Mouse (Mus musculus): ENCODE measurements around the gene Vps52.

Gene Vps52

GRCm38 (mm10) chr17:33920282-33921097 is 35.1 kb upstream of the Vps52 start:
- DNase-seq, result peak; percentile 91

- DNase-seq, result no peak
Observed at GRCm38 (mm10) chr17:33921361-33921760, 34.3 kb upstream of the Vps52 start.

GRCm38 (mm10) chr17:33924577-33925283 is 30.9 kb upstream of the Vps52 start:
- peak; percentile 61 for DNase-seq

- no peak for DNase-seq
Observed at GRCm38 (mm10) chr17:33925406-33926116, 30.1 kb upstream of the Vps52 start.

GRCm38 (mm10) chr17:33926207-33926932 is 29.2 kb upstream of the Vps52 start:
- DNase-seq, result no peak

- DNase-seq, result no peak
Observed at GRCm38 (mm10) chr17:33928251-33928947, 27.2 kb upstream of the Vps52 start.

GRCm38 (mm10) chr17:33929371-33930279 is 26.0 kb upstream of the Vps52 start, which contains the start of gene Rgl2:
TSS of gene Rgl2 (plus strand) at chr17:33929543.
- peak; percentile 97 for DNase-seq

- peak; percentile 72 for DNase-seq
Observed at GRCm38 (mm10) chr17:33930280-33931158, 25.1 kb upstream of the Vps52 start.

- no peak for DNase-seq
Observed at GRCm38 (mm10) chr17:33931159-33931866, 24.3 kb upstream of the Vps52 start.

GRCm38 (mm10) chr17:33931947-33932346 is 23.7 kb upstream of the Vps52 start:
- DNase-seq, result no peak

- DNase-seq, result no peak
Observed at GRCm38 (mm10) chr17:33932448-33932847, 23.2 kb upstream of the Vps52 start.

GRCm38 (mm10) chr17:33932970-33933369 is 22.6 kb upstream of the Vps52 start:
- no peak for DNase-seq

- no peak for DNase-seq
Observed at GRCm38 (mm10) chr17:33935422-33936055, 20.1 kb upstream of the Vps52 start.

- DNase-seq, result no peak
Observed at GRCm38 (mm10) chr17:33936993-33937392, 18.6 kb upstream of the Vps52 start.

GRCm38 (mm10) chr17:33938783-33939182 is 16.8 kb upstream of the Vps52 start:
- peak; percentile 44 for DNase-seq

- peak; percentile 91 for DNase-seq
Observed at GRCm38 (mm10) chr17:33940206-33940805, 15.3 kb upstream of the Vps52 start, which contains the start of the genes Pfdn6 and Wdr46. TSS of gene Pfdn6 (minus strand) at chr17:33940343. TSS of gene Wdr46 (plus strand) at chr17:33940660.

GRCm38 (mm10) chr17:33940981-33941380 is 14.6 kb upstream of the Vps52 start:
- DNase-seq, result peak; percentile 47

- DNase-seq, result no peak
Observed at GRCm38 (mm10) chr17:33941381-33941780, 14.2 kb upstream of the Vps52 start.
